Mouse (Mus musculus): ENCODE results near the gene Naif1.

- TF ChIP-seq CTCF (conservative IDR thresholded peaks at IDR 0.05; ENCODE audit: low read length) (no peak), POU5F1 (IDR thresholded peaks at IDR 0.05; ENCODE audit: borderline replicate concordance, low read length) (no peak)
These were observed 3.5 kb downstream of the Naif1 start for GRCm38 (mm10) chr2:32453641-32454303.

Measured in E14TG2a.4 (cell line).